Mouse (Mus musculus) liver, embryonic 13.5 days (tissue): Measurements from ENCODE around the gene Lix1. TPM values are rescaled to one million over a fixed set of nuclear protein-coding genes. Genes with fewer than 3 reads are reported as not detected.

Source experiments
- ATAC-seq: fragments of 200-750 bp; cut with Nextera tagmentation; 2 replicates; pipeline ENCODE4 v1.8.0; 2017; ENCODE audit warnings: low read depth, mild to moderate bottlenecking, moderate number of reproducible peaks, moderate library complexity
- DNase-seq: peaks from one replicate; pipeline ENCODE4 v3.0.0; 2022
- H3K27ac ChIP-seq: fragments of 300-500 bp; sonication (generic); 2 replicates; pipeline ENCODE4 v1.5.1; 2015; ENCODE audit warnings: moderate library complexity, mild to moderate bottlenecking, inconsistent platforms
- H3K27me3 ChIP-seq: fragments of 300-500 bp; sonication (generic); 2 replicates; pipeline ENCODE4 v1.6.1; 2015; ENCODE audit warnings: mild to moderate bottlenecking, inconsistent platforms
- H3K36me3 ChIP-seq: fragments of 300-500 bp; sonication (generic); 2 replicates; pipeline ENCODE4 v1.6.1; 2015; ENCODE audit warnings: mild to moderate bottlenecking, inconsistent platforms
- H3K4me1 ChIP-seq: fragments of 300-500 bp; sonication (generic); replicated peaks from 2 replicates; pipeline ENCODE4 v1.6.1; 2015; ENCODE audit warnings: inconsistent platforms
- H3K4me2 ChIP-seq: fragments of 300-500 bp; sonication (generic); 2 replicates; pipeline ENCODE4 v1.6.1; 2015; ENCODE audit warnings: inconsistent platforms, mild to moderate bottlenecking, moderate library complexity
- H3K4me3 ChIP-seq: fragments of 300-500 bp; sonication (generic); replicated peaks from 2 replicates; pipeline ENCODE4 v1.5.1; 2015; ENCODE audit warnings: mild to moderate bottlenecking, inconsistent platforms
- H3K9ac ChIP-seq: fragments of 300-500 bp; sonication (generic); 2 replicates; pipeline ENCODE4 v1.6.1; 2015; ENCODE audit warnings: mild to moderate bottlenecking, inconsistent platforms
- H3K9me3 ChIP-seq: fragments of 300-500 bp; sonication (generic); replicated peaks from 2 replicates; pipeline ENCODE4 v1.6.1; 2016; ENCODE audit warnings: inconsistent platforms
- WGBS: fragments of 180-500 bp; shearing (Covaris S2); methylation state at CpG from one replicate; pipeline ENCODE4 v1.1.7; 2015; ENCODE audit not compliant: insufficient replicate concordance; 5-methylcytosine and 5-hydroxymethylcytosine counted together
- polyA plus RNA-seq: library from polyadenylated mRNA; unstranded; fragments of >200 nt; fragmentation: Nextera tagmentation; extraction: Ambion mirVana; gene quantifications from 2 replicates; pipeline ENCODE4 v1.2.1, GENCODE M21; 2015

Lix1 gene
- polyA plus RNA-seq, 1 experiment from 2014 or later: 0.36 TPM

GRCm38 (mm10) chr17:17414206-17414605 lies 11.7 kb downstream of the Lix1 start:
- Histone ChIP-seq H3K36me3 (no peaks in the 10 kb centered on the region), H3K27ac (no peak overlapping the region), H3K9ac (no peak overlapping the region), H3K4me1 (no peaks in the 10 kb centered on the region), H3K4me3 (no peak overlapping the region), H3K27me3 (no peaks in the 10 kb centered on the region), H3K9me3 (no peaks in the 10 kb centered on the region), H3K4me2 (no peak overlapping the region)
- DNase-seq: no peak
- no peak for ATAC-seq
- WGBS: 73% methylated on average over 3 of the region's 3 CpGs

- Histone ChIP-seq H3K4me2 (no peak overlapping the region), H3K9me3 (no peaks in the 10 kb centered on the region), H3K27ac (no peak overlapping the region), H3K9ac (no peak overlapping the region), H3K27me3 (no peaks in the 10 kb centered on the region), H3K4me3 (no peak overlapping the region), H3K36me3 (no peaks in the 10 kb centered on the region), H3K4me1 (no peaks in the 10 kb centered on the region)
- no peak for DNase-seq
- ATAC-seq: no peak
- WGBS: 36% methylated on average over 4 of the region's 4 CpGs
Measured at GRCm38 (mm10) chr17:17424609-17425307, 22.3 kb downstream of the Lix1 start.

DNA sequence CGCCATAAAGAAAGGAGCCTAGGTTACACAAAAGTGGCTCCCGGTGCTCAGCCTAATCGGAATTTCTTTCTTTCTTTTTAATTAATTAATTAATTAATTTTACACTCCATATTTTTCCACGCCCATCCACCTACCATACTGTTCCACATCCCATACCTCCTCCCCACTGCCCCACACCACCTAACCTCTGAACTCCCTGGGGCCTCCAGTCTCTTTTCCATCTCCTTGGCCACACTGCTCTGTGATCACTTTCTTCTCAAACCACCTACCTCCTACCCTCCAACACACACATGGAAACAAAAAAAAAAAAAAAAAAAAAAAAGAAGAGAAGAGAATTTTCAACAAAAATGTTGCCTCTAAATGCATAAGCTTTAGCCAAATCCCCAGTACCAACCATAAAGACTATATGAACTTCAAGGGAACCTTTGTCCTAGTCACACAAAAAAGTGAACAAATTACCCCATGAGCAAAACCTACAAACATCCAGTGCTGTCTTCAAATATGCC lies 22.9 kb downstream of the Lix1 start:
- Histone ChIP-seq H3K27me3 (no peaks in the 10 kb centered on the region), H3K4me3 (no peak overlapping the region), H3K4me2 (no peak overlapping the region), H3K9ac (no peak overlapping the region), H3K27ac (no peak overlapping the region), H3K9me3 (no peaks in the 10 kb centered on the region), H3K4me1 (no peaks in the 10 kb centered on the region), H3K36me3 (no peaks in the 10 kb centered on the region)
- ATAC-seq (no peak), DNase-seq (no peak)
- 46% methylated on average over 4 of the region's 4 CpGs for WGBS

DNA sequence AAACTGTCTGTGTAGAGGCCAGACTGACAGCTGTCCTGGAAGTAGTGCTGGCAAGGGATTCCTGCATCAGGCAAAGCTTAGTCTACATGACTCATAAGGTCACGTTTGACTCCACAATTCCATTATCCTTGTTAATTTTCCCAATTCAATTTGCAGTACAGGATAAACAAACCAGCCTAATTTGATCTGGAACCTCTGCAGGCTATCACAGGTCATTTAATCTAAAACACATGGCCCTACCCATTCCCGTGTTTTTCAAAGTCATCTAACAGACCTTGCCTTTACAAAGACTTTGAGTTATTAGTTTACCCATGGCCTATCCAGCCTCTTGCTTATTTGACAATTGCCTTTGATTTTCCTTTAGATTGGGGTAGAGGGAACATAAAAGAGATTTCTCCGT lies 23.4 kb downstream of the Lix1 start:
- H3K27ac ChIP-seq: no peak overlapping the region
- no peak overlapping the region for H3K4me2 ChIP-seq
- H3K4me1 ChIP-seq: no peaks in the 10 kb centered on the region
- no peaks in the 10 kb centered on the region for H3K36me3 ChIP-seq
- ATAC-seq: no peak
- H3K27me3 ChIP-seq: no peaks in the 10 kb centered on the region
- no peaks in the 10 kb centered on the region for H3K9me3 ChIP-seq
- H3K9ac ChIP-seq: no peak overlapping the region
- DNase-seq: no peak
- 50% methylated on average over 3 of the region's 3 CpGs for WGBS
- no peak overlapping the region for H3K4me3 ChIP-seq

- Histone ChIP-seq H3K9ac (no peak overlapping the region), H3K4me1 (no peaks in the 10 kb centered on the region), H3K4me3 (no peak overlapping the region), H3K27ac (no peak overlapping the region), H3K9me3 (no peaks in the 10 kb centered on the region), H3K36me3 (no peaks in the 10 kb centered on the region), H3K27me3 (no peaks in the 10 kb centered on the region), H3K4me2 (no peak overlapping the region)
- WGBS: 64% methylated on average over 2 of the region's 2 CpGs
- DNase-seq (no peak), ATAC-seq (no peak)
Measured at GRCm38 (mm10) chr17:17428888-17429287, 26.4 kb downstream of the Lix1 start.

DNA sequence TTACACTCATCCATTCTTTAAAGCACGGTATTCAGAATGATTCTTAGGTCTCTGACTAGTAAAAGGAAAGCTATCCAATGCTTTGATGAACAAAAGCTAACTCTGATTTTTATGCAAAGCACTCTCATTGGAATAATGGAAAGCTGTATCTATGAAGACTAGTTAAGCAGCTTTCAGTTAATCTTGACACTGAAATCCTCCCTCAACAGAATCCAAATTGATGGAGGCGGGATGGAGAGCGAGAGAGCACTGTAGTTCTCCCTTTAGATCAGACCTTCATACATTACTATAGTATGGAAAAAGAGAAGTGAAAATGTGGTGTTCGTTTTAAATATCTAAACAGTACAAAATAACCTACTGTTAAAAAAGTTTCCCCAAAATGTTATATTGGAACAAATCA lies 31.2 kb downstream of the Lix1 start:
- no peaks in the 10 kb centered on the region for H3K9me3 ChIP-seq
- H3K4me1 ChIP-seq: no peaks in the 10 kb centered on the region
- 56% methylated on average over 4 of the region's 4 CpGs for WGBS
- H3K27ac ChIP-seq: no peak overlapping the region
- no peak for DNase-seq
- H3K27me3 ChIP-seq: no peaks in the 10 kb centered on the region
- ATAC-seq: no peak
- H3K4me3 ChIP-seq: no peak overlapping the region
- no peak overlapping the region for H3K9ac ChIP-seq
- no peak overlapping the region for H3K4me2 ChIP-seq
- no peaks in the 10 kb centered on the region for H3K36me3 ChIP-seq

DNA sequence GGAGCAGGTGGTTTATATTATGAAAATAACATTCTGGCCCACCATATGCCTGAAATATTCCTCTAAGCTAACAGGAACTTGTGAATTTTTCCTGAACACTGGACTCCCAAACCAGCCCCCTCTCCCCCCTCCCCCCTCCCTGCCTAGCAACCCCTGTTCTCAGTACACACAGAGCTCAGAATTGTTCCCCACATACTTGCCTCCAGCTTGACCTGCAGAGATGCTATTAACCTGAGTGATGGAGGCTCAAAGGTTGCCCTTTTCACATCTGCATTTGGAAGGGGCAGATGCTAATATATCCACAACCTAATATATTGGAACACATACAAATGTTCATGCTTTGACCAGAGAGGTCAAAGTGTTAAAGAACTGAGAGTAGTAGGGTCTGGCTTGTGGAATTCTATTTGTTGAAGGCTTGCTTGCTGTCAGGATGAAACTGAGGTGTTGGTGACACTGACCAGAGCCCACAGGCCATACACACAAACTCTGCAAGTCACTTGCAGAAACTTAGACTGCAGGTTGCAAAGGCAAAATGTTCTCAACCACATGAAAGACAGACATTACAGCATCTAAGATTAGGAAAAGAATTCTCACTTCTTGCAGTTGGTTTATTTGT lies 36.2 kb downstream of the Lix1 start:
- DNase-seq (no peak), ATAC-seq (no peak)
- Histone ChIP-seq H3K9me3 (no peaks in the 10 kb centered on the region), H3K27me3 (no peaks in the 10 kb centered on the region), H3K4me1 (no peaks in the 10 kb centered on the region), H3K9ac (no peak overlapping the region), H3K4me2 (no peak overlapping the region), H3K27ac (no peak overlapping the region), H3K4me3 (no peak overlapping the region), H3K36me3 (no peaks in the 10 kb centered on the region)

GRCm38 (mm10) chr17:17441876-17442498 lies 39.5 kb downstream of the Lix1 start:
- no peak for DNase-seq
- WGBS: 45% methylated on average over 4 of the region's 4 CpGs
- H3K9me3 ChIP-seq: no peaks in the 10 kb centered on the region
- H3K4me2 ChIP-seq: no peak overlapping the region
- no peaks in the 10 kb centered on the region for H3K27me3 ChIP-seq
- H3K27ac ChIP-seq: no peak overlapping the region
- H3K36me3 ChIP-seq: no peaks in the 10 kb centered on the region
- H3K4me1 ChIP-seq: no peaks in the 10 kb centered on the region
- ATAC-seq: no peak
- no peak overlapping the region for H3K9ac ChIP-seq
- H3K4me3 ChIP-seq: no peak overlapping the region

- no peak overlapping the region for H3K4me2 ChIP-seq
- ATAC-seq (no peak), DNase-seq (no peak)
- peaks cover 6% of the 10 kb centered on the region for H3K27me3 ChIP-seq
- no peak overlapping the region for H3K9ac ChIP-seq
- no peaks in the 10 kb centered on the region for H3K4me1 ChIP-seq
- H3K27ac ChIP-seq: no peak overlapping the region
- WGBS: 50% methylated on average over 3 of the region's 3 CpGs
- H3K9me3 ChIP-seq: no peaks in the 10 kb centered on the region
- H3K4me3 ChIP-seq: no peak overlapping the region
- H3K36me3 ChIP-seq: no peaks in the 10 kb centered on the region
Measured at GRCm38 (mm10) chr17:17444297-17444886, 41.9 kb downstream of the Lix1 start.

DNA sequence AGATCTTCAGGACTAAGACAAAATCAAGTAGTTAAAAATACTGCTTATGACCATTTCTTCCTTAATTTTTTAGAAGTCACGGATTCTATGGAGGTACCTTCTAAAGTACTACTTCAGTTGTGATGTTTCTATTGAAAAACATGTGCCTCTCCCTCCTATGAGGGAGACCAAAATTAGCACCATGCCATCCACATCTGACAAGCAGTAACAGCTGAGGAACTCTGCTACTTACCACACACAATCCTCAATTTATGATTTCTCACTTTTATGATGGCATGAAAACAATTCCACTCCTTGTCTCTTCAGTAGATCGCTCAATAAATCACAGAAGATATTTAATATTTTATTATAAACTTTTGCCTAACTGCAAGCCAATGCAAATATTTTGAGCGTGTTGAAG lies 44.2 kb downstream of the Lix1 start:
- H3K4me3 ChIP-seq: no peak overlapping the region
- H3K4me2 ChIP-seq: no peak overlapping the region
- H3K27me3 ChIP-seq: peaks cover 6% of the 10 kb centered on the region
- 69% methylated on average over 3 of the region's 3 CpGs for WGBS
- no peaks in the 10 kb centered on the region for H3K36me3 ChIP-seq
- H3K9me3 ChIP-seq: no peaks in the 10 kb centered on the region
- H3K27ac ChIP-seq: no peak overlapping the region
- no peak overlapping the region for H3K9ac ChIP-seq
- no peak for ATAC-seq
- H3K4me1 ChIP-seq: no peaks in the 10 kb centered on the region
- DNase-seq: no peak

- no peaks in the 10 kb centered on the region for H3K4me1 ChIP-seq
- no peaks in the 10 kb centered on the region for H3K9me3 ChIP-seq
- 67% methylated on average over 5 of the region's 5 CpGs for WGBS
- peaks cover 6% of the 10 kb centered on the region for H3K27me3 ChIP-seq
- no peak overlapping the region for H3K27ac ChIP-seq
- no peak overlapping the region for H3K9ac ChIP-seq
- ATAC-seq (no peak), DNase-seq (no peak)
- no peak overlapping the region for H3K4me3 ChIP-seq
- no peak overlapping the region for H3K4me2 ChIP-seq
- no peaks in the 10 kb centered on the region for H3K36me3 ChIP-seq
Measured at GRCm38 (mm10) chr17:17447821-17448220, 45.3 kb downstream of the Lix1 start.
